Mouse (Mus musculus) heart, adult 9 months (tissue): ENCODE data around the gene Xylb.
"Not testable (repeated sequence)": the region's sequence is repeated elsewhere in the genome, so short reads cannot be mapped to it uniquely, and the experiment has no call there.

Experiments
- DNase-seq, 2 experiments: peaks; one replicate each; pipeline ENCODE4 v3.0.0; 2022; ENCODE audit warnings: low spot score in 2 of 2

The Xylb gene

GRCm38 (mm10) chr9:119340909-119341816, 16.0 kb upstream of the Xylb start, which contains the start of gene Myd88:
TSS of gene Myd88 (minus strand) at chr9:119341411.
- peak; percentile 98 to 99 for DNase-seq

DNA sequence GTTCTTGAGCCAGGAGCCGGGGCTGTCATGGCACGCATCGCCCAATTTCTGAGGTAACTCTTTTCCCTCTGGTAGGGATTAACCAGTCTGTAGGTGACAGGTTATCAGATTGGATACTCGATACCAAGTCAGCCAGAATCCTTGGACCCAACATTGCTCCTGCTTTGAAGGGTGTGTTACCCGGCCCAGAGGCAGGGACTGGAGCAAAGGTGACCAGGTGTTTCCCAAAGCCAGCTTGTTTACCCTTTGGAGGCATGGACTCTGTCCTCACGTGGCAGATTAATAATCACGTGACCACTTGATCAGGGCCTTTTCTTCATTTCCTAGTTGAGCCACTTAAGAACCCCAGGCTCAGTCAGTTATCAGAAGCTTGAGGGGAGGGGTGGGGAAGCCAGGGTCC, 14.5 kb upstream of the Xylb start:
- DNase-seq, result no peak

- DNase-seq, result no peak
These were observed 10.8 kb upstream of the Xylb start for GRCm38 (mm10) chr9:119346376-119346775.

GRCm38 (mm10) chr9:119350531-119350930, 6.7 kb upstream of the Xylb start:
- no peak for DNase-seq

- DNase-seq, result no peak
These were observed 6.1 kb upstream of the Xylb start for GRCm38 (mm10) chr9:119350947-119351705.

GRCm38 (mm10) chr9:119352060-119352459, 5.1 kb upstream of the Xylb start:
- DNase-seq, result peak; percentile 37 to 62

GRCm38 (mm10) chr9:119353926-119354325, 3.3 kb upstream of the Xylb start:
- no peak for DNase-seq

DNA sequence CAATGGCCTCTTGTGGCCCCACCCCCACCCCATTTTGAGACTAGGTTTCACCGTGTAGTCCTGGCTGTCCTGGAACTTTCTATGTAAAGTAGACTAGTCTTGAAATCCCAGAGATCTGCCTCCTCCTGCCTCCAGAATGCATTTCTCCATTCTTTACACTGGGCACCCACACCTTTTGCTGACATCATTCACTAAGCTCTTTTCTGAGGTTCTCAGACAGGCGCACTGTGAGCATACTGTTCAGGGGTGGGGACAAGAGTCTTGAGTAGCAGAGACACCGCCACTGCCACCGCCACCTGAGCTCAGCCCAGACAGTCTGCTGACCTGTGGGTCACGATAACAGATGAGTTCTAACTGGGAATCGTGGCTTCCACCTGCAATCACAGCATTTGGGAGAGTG, 1.2 kb upstream of the Xylb start:
- no peak for DNase-seq

DNA sequence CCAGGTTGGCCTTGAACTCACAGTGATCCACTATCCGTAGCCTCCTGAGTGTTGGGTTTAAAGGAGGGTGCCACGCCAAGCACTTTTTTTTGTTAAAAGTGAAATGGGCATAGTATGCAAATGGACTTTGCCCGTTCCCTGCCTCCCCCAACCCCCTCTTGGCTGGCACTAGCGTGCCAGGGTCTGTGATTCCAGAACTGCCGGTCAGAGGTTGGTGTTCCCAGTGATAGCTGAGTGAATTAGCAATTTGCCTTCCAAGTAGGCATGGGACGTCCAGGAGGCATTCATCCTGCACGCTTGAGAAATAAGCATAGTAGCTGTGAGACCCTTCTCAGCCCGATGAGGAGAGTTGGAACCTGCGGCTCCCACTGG, 863 bp downstream of the Xylb start:
- DNase-seq, result no peak

- DNase-seq, result no peak
These were observed 4.2 kb downstream of the Xylb start for GRCm38 (mm10) chr9:119361416-119361815.

DNA sequence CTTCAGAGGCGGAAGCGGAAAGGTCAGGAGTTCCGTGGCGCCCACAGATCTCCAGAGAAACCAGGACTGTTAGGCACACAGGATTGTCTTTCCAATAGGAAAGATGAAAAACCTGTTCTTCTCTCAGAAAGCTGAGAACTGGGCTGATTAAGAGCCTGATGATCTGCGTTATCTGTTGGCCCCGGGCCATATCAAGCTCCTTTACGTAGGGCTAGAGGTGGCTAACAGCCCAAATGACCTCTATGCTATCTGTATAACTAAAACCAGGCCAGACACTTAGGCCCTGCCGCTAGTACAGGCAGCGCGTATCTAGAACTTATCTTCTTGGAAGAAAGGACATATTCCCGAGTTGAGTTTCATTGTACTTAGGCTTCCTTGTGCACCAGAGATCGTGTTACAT, 6.0 kb downstream of the Xylb start:
- DNase-seq, result no peak

GRCm38 (mm10) chr9:119365284-119365683, 8.1 kb downstream of the Xylb start, which contains the start of gene Slc22a14:
TSS of gene Slc22a14 (minus strand) at chr9:119365553.
- DNase-seq, result peak in 1 of 2 experiments; percentile 27

DNA sequence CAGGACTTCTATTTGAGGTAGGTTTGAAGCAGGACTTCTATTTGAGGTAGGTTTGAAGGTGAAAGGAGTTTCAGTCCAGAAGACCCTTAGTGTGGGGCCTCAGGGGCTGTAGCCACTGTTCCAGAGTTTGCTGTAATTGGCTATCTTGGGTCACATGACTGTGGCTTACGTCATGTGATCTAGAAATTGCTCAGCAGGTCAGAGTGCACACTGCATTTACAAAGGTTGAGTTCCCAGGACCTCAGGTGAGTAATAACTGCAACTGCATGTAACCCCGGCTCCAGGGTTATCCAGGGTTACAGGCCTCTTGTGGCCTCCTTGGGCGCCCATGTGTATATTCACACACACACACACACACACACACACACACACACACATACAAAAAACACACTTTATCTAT, 11.2 kb downstream of the Xylb start:
- DNase-seq, result no peak

DNA sequence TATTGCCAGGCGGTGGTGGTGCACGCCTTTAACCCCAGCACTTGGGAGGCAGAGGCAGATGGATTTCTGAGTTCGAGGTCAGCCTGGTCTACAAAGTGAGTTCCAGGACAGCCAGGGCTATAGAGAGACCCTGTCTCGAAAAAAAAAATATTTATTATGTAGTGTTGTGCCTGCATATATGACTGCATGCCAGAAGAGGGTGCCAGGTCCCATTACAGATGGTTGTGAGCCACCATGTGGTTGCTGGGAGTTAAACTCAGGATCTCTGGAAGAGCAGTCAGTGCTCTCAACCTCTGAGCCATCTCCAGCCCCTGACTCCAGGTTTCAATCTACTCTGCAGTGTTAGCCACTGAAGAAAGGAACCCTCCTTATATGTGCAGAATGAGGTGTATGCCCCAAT, 13.6 kb downstream of the Xylb start:
- not testable (repeated sequence) for DNase-seq

DNA sequence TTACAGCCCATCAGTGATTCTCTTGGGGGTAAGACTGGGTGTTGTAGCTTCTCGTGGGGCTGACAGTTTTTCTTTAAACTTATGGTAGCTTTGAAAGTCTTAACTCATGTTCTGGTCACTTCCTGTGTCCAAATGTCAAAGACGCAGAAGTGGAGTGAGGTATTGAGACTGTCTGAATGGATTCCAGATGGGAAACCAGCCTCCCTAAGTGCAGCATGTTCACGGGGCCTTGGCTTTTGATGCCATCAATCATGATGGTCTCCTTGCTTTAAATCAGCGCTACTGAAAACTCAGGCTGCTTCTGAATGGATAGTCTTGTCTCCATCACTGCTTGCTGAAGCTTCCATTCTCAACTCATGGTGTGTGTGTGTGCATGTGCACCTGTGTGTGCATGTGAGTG, 14.1 kb downstream of the Xylb start:
- no peak for DNase-seq

DNA sequence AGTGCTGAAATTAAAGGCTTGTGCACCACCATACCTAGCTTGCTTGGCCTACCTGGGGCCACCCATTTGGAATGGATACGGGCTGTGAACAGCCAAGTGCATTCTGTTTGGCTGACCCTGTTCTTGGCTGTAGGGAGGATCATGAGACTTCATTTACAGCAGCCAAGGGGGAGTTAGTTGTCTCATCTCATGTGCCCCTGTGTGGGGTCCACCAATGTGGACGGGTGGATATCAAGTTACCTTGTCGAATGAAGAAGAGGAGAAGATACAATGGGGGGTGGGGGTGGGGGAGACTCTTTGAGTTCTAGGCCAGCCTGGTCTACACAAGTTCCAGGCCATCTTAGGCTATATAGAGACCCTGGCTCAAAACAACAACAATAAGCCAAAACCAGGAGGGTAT, 17.8 kb downstream of the Xylb start:
- no peak for DNase-seq

GRCm38 (mm10) chr9:119375556-119375955, 18.4 kb downstream of the Xylb start:
- DNase-seq, result no peak

DNA sequence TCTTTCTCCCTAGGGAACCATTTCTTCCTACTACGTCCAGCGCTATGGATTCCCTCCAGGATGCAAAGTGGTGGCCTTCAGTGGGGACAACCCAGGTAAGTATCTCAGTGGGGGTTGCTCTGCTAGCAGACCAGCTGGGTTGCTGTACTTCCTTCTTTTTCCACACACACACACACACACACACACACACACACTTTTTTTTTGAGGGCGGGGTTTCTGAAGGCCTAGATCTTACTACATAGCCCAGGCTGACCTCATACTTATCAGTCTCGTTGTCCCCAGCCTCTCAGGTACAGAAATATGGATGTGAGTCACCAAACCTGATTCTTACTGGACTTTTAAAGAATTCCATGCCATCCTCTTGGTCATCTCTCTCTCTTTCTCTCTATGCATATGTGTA, 21.1 kb downstream of the Xylb start:
- DNase-seq, result no peak

DNA sequence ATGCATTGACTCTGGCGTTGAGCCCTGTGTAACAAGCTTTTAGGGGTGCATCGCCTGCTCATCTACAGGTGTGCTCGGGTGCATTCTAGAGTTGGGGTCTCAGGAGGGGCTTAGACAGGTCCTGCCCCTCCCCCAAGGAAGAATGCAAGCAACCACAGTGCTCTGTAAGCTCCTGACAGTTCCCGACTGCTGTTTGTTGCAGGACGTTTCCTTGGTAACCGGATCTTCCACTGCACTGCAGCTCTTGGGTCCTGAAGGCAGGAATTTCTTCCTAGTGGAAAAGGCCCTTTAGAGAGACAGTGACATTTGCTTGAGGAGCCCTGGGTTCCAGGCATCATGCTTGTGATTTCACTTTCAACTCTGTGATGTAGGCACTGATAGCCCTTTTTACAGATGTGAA, 25.4 kb downstream of the Xylb start:
- DNase-seq, result no peak

DNA sequence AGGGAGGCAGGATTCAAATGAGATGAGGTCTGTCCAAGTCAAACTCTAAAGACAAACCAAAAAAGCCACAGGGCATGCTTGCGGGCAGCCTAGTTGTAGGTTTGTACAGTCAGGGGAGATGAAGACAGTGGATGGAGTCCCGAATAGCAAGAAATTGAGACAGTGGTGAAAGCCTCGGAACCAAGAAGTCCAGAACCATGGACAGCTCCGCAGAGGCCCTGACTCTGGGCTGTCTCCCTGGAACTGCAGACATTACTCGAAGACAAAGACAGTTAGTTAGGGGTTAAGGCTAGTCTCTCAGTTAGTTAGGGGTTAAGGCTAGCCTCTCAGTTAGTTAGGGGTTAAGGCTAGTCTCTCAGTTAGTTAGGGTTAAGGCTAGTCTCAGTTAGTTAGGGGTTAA, 31.8 kb downstream of the Xylb start:
- no peak for DNase-seq

DNA sequence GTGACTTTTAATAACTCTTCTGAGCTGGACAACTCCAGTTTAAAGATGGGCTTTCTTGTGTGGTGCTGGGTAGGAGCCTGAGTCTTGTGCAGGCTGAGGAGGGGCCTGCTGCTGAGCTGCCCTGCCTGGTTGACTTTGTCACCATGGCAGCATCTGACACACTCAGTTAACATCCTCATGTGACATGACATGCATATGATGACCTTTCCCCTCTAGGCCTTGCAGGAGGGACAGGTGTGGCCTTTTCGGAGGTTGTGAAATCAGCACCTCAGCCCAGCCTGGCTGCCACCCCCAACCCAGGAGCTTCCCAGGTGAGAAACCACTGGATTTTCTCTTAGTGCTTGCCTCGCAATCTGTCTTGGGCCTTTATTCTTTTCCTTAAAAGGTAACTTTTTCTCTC, 33.0 kb downstream of the Xylb start:
- DNase-seq, result no peak

GRCm38 (mm10) chr9:119394808-119395207, 37.6 kb downstream of the Xylb start:
- DNase-seq, result no peak

DNA sequence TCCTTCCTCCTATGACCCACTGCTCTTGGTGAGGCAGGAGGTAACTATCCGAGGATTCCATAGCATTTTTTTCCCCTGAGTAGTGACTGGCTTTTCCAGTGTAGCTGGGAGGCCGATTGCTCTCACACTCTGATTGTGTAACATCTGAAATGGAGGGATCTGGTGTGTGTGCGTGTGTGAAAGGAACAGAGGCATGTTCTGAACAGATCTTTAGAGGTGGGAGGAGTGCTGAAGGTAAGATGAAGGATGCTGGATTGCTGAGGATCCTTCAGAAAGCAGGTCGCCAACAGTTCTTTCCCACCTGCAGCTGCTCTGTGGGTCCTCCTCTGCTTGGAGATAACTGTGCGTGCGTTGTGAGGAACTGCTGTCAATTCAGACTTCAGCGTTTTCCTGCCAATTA, 44.2 kb downstream of the Xylb start:
- no peak for DNase-seq
